Mouse (Mus musculus): ENCODE results near the gene Sun3.
A peak's percentile ranks its signal among the peaks of the same experiment; 100 is the strongest.

DNA sequence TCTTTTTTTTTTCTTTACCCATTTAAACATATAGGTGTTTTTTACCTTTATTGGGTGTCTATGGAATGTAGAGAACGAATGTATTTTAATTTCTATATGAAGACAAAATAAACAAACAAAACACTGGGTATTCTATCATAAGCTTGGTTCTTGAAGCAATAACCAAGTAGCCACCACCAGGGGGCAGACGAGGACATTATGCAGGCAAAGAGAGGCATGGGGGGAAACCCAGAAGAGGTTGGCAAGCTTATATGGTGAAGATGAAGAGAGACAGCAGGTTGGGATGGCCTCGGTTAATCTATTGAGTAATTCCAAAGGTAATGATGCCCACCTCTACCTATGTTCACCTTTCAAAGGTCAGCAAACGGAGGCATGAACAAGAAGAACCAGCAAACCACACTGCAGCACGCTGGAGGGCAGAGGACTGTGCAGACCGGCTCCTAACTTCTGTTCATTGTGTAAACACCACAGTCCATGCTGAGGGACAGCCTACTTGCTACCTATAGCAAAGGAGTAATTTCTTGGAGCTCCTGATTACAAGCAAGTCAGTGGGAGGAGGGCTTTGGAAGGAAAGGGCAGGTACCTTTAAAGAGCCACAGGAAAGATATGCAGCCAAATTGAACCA is 65.4 kb downstream of the Sun3 start:
- TF ChIP-seq EP300 (IDR thresholded peaks at IDR 0.05; ENCODE audit: low read depth) (no peak), CTCF (IDR thresholded peaks at IDR 0.05; ENCODE audit: low read depth) (peak; percentile 92)
